Mouse (Mus musculus): ENCODE data around the gene Aldh2. TPM values are rescaled to one million over a fixed set of nuclear protein-coding genes. Genes with fewer than 3 reads are reported as not detected.

The Aldh2 gene
- 131 and 184 TPM in 2 replicates for polyA plus RNA-seq (2015; fragmentation: Nextera tagmentation; extraction: Ambion mirVana)

GRCm38 (mm10) chr5:121593451-121594401, at the start of gene Aldh2:
TSS of gene Aldh2 (minus strand) at chr5:121593824.

DNA sequence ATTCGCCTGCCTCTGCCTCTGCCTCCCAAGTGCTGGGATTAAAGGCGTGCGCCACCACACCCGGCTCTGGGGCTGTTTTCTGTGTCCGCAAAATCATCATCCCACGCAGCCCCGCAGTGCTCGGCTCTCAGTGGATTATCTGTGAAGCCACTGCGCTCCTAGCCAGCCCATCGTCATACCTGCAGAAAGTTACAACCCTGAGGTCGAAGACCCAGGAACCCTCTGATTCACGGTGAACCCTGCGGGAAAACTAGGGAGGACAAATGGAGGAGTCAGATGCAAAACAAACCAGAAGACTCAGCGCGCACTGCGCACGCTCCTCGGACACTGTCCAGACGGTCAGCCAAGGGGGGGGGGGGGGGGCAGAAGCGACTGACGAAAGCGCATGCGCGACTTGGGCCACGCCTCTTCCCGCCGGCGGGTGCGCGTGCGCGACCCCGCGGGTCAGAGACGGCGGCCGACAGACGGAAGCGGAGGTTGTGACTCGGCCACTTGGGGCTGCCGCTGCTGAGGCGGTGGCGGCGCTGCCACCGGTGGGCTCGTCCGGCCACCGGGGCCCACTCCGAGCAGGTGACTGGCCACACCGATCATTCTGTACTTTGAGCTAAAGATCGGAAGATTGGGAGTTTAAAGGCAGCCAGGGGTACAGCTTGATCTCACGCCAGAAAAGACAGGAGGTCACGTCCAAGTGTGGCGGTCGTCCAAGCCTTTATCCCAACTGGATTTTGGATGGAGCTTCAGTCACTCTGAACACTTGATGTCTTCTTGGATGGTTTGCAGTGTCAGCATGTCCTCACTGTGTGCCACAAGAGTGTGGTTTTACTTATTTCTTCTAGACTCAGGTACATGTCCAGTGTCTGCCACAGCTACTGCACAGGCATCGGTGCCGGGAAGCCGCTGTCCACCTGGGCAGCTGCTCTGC, 25.2 kb upstream of the Aldh2 start, which contains the start of gene Acad12:
Gene Acad12 (minus strand): TSS at position 347 of the 922 bp plus-strand sequence.

DNA sequence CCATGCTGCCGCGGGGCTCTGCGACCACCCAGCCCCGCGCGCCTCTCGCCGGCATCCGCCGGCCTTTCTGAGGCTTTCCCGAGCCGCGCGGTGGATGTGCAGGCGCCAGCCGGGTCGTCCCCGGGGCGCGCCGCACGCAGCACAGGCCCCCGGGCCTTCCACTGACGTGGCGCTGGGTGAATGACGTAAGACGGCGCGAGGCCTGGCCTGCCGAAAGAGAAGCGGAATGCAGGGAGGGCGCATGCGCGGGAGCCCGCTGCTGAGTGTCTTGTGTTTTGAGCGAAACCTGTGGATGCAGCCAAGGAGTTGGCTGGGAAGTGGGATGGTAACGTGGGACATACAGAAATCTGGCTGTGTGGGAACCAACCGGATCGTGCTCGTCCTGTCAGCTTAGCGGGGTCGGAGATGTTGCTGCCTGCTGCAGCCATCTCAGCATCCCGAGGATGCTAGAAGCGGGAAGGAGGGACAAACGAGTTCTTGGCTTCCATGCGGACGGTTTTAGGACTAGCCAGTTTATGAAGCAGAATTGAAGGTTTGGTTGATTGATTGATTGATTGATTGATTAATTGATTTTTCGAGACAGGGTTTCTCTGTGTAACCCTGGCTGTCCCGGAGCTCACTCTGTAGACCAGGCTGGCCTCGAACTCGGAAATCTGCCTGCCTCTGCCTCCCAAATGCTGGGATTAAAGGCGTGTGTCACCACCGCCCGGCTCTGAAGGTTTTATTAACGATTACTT, 47.7 kb downstream of the Aldh2 start, which contains the start of gene Mapkapk5:
Gene Mapkapk5 (minus strand): TSS at position 113 of the 737 bp plus-strand sequence.

DNA sequence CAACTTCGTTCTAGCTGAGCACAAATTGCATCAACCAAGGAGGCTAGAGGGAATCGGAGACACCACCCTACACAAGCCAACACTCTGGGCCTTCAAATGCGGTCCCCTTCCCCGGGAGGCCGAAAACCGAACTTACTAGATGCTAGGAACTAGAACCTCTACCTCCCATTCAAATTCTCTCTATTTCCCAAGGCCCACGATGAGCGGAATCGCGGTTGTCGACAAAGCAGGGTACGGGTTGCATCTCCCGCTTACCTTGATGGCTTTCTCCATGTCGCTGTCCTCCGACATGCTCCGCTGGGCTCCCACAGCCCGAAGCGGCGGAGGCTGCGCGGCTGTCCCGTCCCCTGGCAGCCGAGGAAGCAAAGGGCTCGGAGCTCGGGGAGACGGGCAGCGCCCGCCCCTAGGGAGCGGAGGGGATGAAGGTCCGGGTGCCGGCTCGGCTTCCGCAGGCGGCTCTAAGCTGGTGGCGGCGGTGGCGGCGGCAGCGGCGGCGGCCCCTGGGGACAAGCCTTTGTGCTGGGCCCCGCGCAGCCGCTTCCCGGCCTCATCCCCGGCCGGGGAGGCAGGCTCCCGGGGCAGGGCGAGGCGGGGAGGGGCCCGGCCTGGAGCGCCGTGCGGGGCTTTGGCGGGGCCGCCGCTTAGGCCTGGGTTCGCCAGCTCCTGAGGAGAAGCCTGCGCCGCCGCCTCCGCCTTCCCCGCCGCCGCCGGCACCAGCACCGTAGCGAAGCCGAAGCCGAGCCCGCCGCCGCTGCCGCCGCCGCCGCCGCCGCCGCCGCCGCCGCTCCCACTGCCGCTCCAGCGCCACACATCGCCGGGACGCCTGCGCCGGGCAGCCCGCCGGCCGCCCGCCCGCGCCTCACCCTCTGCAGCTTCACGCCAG, 48.5 kb downstream of the Aldh2 start, which contains the start of the genes Adam1a and Gm42878:
Gene Adam1a (minus strand): TSS at position 573 of the 883 bp plus-strand sequence.
Gene Gm42878 (minus strand): TSS at position 573 of the 883 bp plus-strand sequence.

Other genes with a start within 250 kb of the Aldh2 start
- gene Trafd1, start 208.2 kb downstream of the Aldh2 start, polyA plus RNA-seq (2015; fragmentation: Nextera tagmentation; extraction: Ambion mirVana) = 41.2 and 50.3 TPM in 2 replicates
- gene Naa25, start 195.9 kb downstream of the Aldh2 start, polyA plus RNA-seq (2015; fragmentation: Nextera tagmentation; extraction: Ambion mirVana) = 20.0 and 20.2 TPM in 2 replicates
- gene Tmem116, start 141.9 kb downstream of the Aldh2 start, polyA plus RNA-seq (2015; fragmentation: Nextera tagmentation; extraction: Ambion mirVana) = 1.4 and 2.0 TPM in 2 replicates
- gene Erp29, start 141.3 kb downstream of the Aldh2 start, polyA plus RNA-seq (2015; fragmentation: Nextera tagmentation; extraction: Ambion mirVana) = 119 and 125 TPM in 2 replicates
- gene Adam1b, start 90.4 kb downstream of the Aldh2 start, polyA plus RNA-seq (2015; fragmentation: Nextera tagmentation; extraction: Ambion mirVana) = not detected in 2 replicates
- 0.85 and 0.93 TPM in 2 replicates for gene Adam1a, start 48.3 kb downstream of the Aldh2 start, polyA plus RNA-seq (2015; fragmentation: Nextera tagmentation; extraction: Ambion mirVana)
- gene Gm42878, start 48.3 kb downstream of the Aldh2 start, polyA plus RNA-seq (2015; fragmentation: Nextera tagmentation; extraction: Ambion mirVana) = not detected in 2 replicates
- gene Mapkapk5, start 47.9 kb downstream of the Aldh2 start, polyA plus RNA-seq (2015; fragmentation: Nextera tagmentation; extraction: Ambion mirVana) = 31.2 and 33.3 TPM in 2 replicates
- 1.2 and 1.7 TPM in 2 replicates for gene Acad12, start 25.1 kb upstream of the Aldh2 start, polyA plus RNA-seq (2015; fragmentation: Nextera tagmentation; extraction: Ambion mirVana)
- gene Acad10, start 66.7 kb upstream of the Aldh2 start, polyA plus RNA-seq (2015; fragmentation: Nextera tagmentation; extraction: Ambion mirVana) = 1.3 and 1.7 TPM in 2 replicates
- 28.0 and 28.3 TPM in 2 replicates for gene Brap, start 66.7 kb upstream of the Aldh2 start, polyA plus RNA-seq (2015; fragmentation: Nextera tagmentation; extraction: Ambion mirVana)
- 38.0 and 39.3 TPM in 2 replicates for gene Atxn2, start 117.5 kb upstream of the Aldh2 start, polyA plus RNA-seq (2015; fragmentation: Nextera tagmentation; extraction: Ambion mirVana)
- 12.4 and 17.5 TPM in 2 replicates for gene Sh2b3, start 243.8 kb upstream of the Aldh2 start, polyA plus RNA-seq (2015; fragmentation: Nextera tagmentation; extraction: Ambion mirVana)